In the genomic region with DNA sequence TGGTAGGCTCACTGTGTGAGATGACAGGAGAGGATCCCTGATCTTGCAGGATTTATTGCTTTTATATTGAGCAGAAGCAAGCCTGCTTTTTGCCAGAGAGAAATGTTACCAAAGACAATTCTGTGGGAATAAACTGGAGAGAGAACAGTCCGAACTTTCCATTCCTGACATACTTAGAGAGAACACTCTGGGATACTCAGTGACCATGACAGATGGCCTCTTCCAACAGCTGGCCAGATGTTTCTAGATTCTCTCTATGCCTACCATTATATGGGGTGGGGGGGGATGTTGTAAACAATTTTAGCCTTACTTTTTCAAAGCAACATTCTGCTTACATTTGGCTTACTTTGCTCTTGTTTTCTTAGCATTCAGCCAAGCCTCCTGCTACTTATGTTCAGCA, we compare ENCODE assay signal across 29 mouse cellular contexts.
A peak's percentile ranks its signal among the peaks of the same experiment; 100 is the strongest.
DNase-seq lines count a peak whose midpoint lies in the region; ATAC-seq and TF ChIP-seq lines count a peak whose summit lies in the region.
"Had no signal": no experiment of that assay in that cellular context is flagged by ENCODE, and none has a peak within 500 bp of the region (broad histone marks: within the 10 kb centered on the region; RNA-seq: fewer than 3 reads in every experiment).

No protein-coding gene starts in this region.

- H3K27ac ChIP-seq in intestine, embryonic 16.5 days (ENCODE audit: low read length), result no peak overlapping the region
- H3K27ac ChIP-seq in intestine, postnatal 0 days (ENCODE audit: low read depth, low read length), result no peak overlapping the region
- no peak overlapping the region for H3K27ac ChIP-seq in stomach, embryonic 14.5 days (ENCODE audit: low read length)
- no peak overlapping the region for H3K27ac ChIP-seq in stomach, postnatal 0 days (replicated peaks)
- H3K27ac ChIP-seq in stomach, embryonic 16.5 days (ENCODE audit: low read length), result no peak overlapping the region
- H3K27ac ChIP-seq in forebrain, embryonic 16.5 days (ENCODE audit: low read length), result no peak overlapping the region
- H3K27ac ChIP-seq: embryonic facial prominence, embryonic 13.5 days; embryonic facial prominence, embryonic 15.5 days; forebrain, embryonic 10.5 days; forebrain, embryonic 12.5 days had no signal

- peak; percentile 68; the same call in 1 of the 2 replicates for ATAC-seq in intestine, embryonic 16.5 days
- ATAC-seq in intestine, postnatal 0 days, result no peak
- 0 out of 2 replicates have a peak, but pooled peaks have one; percentile 42 for ATAC-seq in stomach, embryonic 14.5 days (ENCODE audit: insufficient number of reproducible peaks, insufficient read depth, low FRiP score, low read depth)
- no peak for ATAC-seq in stomach, postnatal 0 days (ENCODE audit: low FRiP score, low TSS enrichment)
- peak; percentile 53; the same call in 1 of the 2 replicates for ATAC-seq in stomach, embryonic 16.5 days (ENCODE audit: insufficient read depth, low FRiP score)
- no peak for ATAC-seq in forebrain, embryonic 16.5 days
- ATAC-seq: activated CD4-positive, CD25-positive, alpha-beta regulatory T cell, adult 4 months; CD4-positive, CD25-positive, alpha-beta regulatory T cell, adult 4 months; forebrain, embryonic 14.5 days; Patski had no signal

- TF ChIP-seq CTCF in intestine, postnatal 0 days (IDR thresholded peaks at IDR 0.05; ENCODE audit: low read depth), result no peak
- no peak for TF ChIP-seq CTCF in stomach, postnatal 0 days (IDR thresholded peaks at IDR 0.05; ENCODE audit: low read depth)

- no peaks in the 10 kb centered on the region for H3K27me3 ChIP-seq in intestine, embryonic 16.5 days (replicated peaks; ENCODE audit: control insufficient read depth, insufficient read depth, low read length)
- no peaks in the 10 kb centered on the region for H3K27me3 ChIP-seq in intestine, postnatal 0 days (replicated peaks; ENCODE audit: control insufficient read depth, insufficient read depth, low read length)
- H3K27me3 ChIP-seq in stomach, embryonic 14.5 days (ENCODE audit: control insufficient read depth, insufficient read depth, low read length), result no peaks in the 10 kb centered on the region
- no peaks in the 10 kb centered on the region for H3K27me3 ChIP-seq in stomach, postnatal 0 days (ENCODE audit: control insufficient read depth, insufficient read depth, low read length)
- no peaks in the 10 kb centered on the region for H3K27me3 ChIP-seq in stomach, embryonic 16.5 days (ENCODE audit: control insufficient read depth, insufficient read depth, low read length)
- H3K27me3 ChIP-seq in forebrain, embryonic 16.5 days (replicated peaks; ENCODE audit: control insufficient read depth, insufficient read depth, low read length), result no peaks in the 10 kb centered on the region
- H3K27me3 ChIP-seq: CH12.LX; embryonic facial prominence, embryonic 13.5 days; embryonic facial prominence, embryonic 15.5 days; forebrain, embryonic 12.5 days; Patski had no signal

- DNase-seq in stomach, postnatal 0 days (ENCODE audit: low spot score), result no peak
- peak; percentile 42 for DNase-seq in adipocyte (ENCODE audit: low spot score)
- DNase-seq: adrenal gland, adult 2 months; adrenal gland, postnatal 10 days; adrenal gland, postnatal 25 days; B cell, adult 2 months; cerebellum, adult 11 months; cerebellum, adult 18-20 months; cerebellum, adult 8-10 months; cerebellum, adult 9-11 months; cerebellum, postnatal 14 days; cerebellum, postnatal 36 days; embryo, embryonic 11 days had no signal

- H3K4me3 ChIP-seq in intestine, embryonic 16.5 days (ENCODE audit: low read length), result no peak overlapping the region
- no peak overlapping the region for H3K4me3 ChIP-seq in intestine, postnatal 0 days (ENCODE audit: low read depth, low read length)
- H3K4me3 ChIP-seq in stomach, embryonic 14.5 days (ENCODE audit: low read depth, low read length), result no peak overlapping the region
- H3K4me3 ChIP-seq in stomach, postnatal 0 days (ENCODE audit: low read depth, low read length), result no peak overlapping the region
- no peak overlapping the region for H3K4me3 ChIP-seq in stomach, embryonic 16.5 days (replicated peaks; ENCODE audit: low read length)
- no peak overlapping the region for H3K4me3 ChIP-seq in forebrain, embryonic 16.5 days (replicated peaks; ENCODE audit: low read length)
- H3K4me3 ChIP-seq: embryonic facial prominence, embryonic 13.5 days; embryonic facial prominence, embryonic 15.5 days; erythroblast, embryonic 14.5 days; forebrain, embryonic 10.5 days; forebrain, embryonic 12.5 days had no signal

- H3K36me3 ChIP-seq in intestine, embryonic 16.5 days (ENCODE audit: control insufficient read depth, insufficient read depth, low read length), result no peaks in the 10 kb centered on the region
- no peaks in the 10 kb centered on the region for H3K36me3 ChIP-seq in intestine, postnatal 0 days (ENCODE audit: control insufficient read depth, insufficient read depth)
- H3K36me3 ChIP-seq in stomach, embryonic 14.5 days (ENCODE audit: control insufficient read depth, insufficient read depth, low read length), result no peaks in the 10 kb centered on the region
- no peaks in the 10 kb centered on the region for H3K36me3 ChIP-seq in stomach, postnatal 0 days (ENCODE audit: control insufficient read depth, insufficient read depth, low read length)
- no peaks in the 10 kb centered on the region for H3K36me3 ChIP-seq in stomach, embryonic 16.5 days (ENCODE audit: control insufficient read depth, insufficient read depth, low read length)
- no peaks in the 10 kb centered on the region for H3K36me3 ChIP-seq in forebrain, embryonic 16.5 days (ENCODE audit: control insufficient read depth, insufficient read depth)
- H3K36me3 ChIP-seq: embryonic facial prominence, embryonic 13.5 days; embryonic facial prominence, embryonic 15.5 days; forebrain, embryonic 10.5 days; forebrain, embryonic 12.5 days; G1E had no signal

- no peak overlapping the region for H3K9ac ChIP-seq in intestine, embryonic 16.5 days (ENCODE audit: low read depth, low read length)
- H3K9ac ChIP-seq in intestine, postnatal 0 days (ENCODE audit: low read depth, low read length), result no peak overlapping the region
- no peak overlapping the region for H3K9ac ChIP-seq in stomach, embryonic 14.5 days (replicated peaks; ENCODE audit: low read depth, low read length)
- no peak overlapping the region for H3K9ac ChIP-seq in stomach, postnatal 0 days (ENCODE audit: low read length)
- no peak overlapping the region for H3K9ac ChIP-seq in stomach, embryonic 16.5 days (ENCODE audit: low read length)
- H3K9ac ChIP-seq in forebrain, embryonic 16.5 days (replicated peaks; ENCODE audit: low read depth, low read length), result no peak overlapping the region
- H3K9ac ChIP-seq: embryonic facial prominence, embryonic 13.5 days; embryonic facial prominence, embryonic 15.5 days; forebrain, embryonic 12.5 days had no signal

- H3K4me2 ChIP-seq in intestine, embryonic 16.5 days (ENCODE audit: low read depth, low read length), result no peak overlapping the region
- H3K4me2 ChIP-seq in intestine, postnatal 0 days (replicated peaks; ENCODE audit: low read depth), result no peak overlapping the region
- H3K4me2 ChIP-seq in stomach, embryonic 14.5 days (replicated peaks; ENCODE audit: low read depth, low read length), result no peak overlapping the region
- no peak overlapping the region for H3K4me2 ChIP-seq in stomach, postnatal 0 days (replicated peaks; ENCODE audit: low read depth)
- H3K4me2 ChIP-seq in stomach, embryonic 16.5 days (ENCODE audit: low read depth, low read length), result no peak overlapping the region
- H3K4me2 ChIP-seq in forebrain, embryonic 16.5 days (ENCODE audit: low read length), result no peak overlapping the region
- H3K4me2 ChIP-seq: embryonic facial prominence, embryonic 13.5 days; embryonic facial prominence, embryonic 15.5 days; forebrain, embryonic 12.5 days had no signal

- TF ChIP-seq EP300 in stomach, postnatal 0 days (optimal IDR thresholded peaks at IDR 0.05), result no peak

- H3K4me1 ChIP-seq in intestine, embryonic 16.5 days (ENCODE audit: control insufficient read depth, insufficient read depth, low read length), result no peaks in the 10 kb centered on the region
- H3K4me1 ChIP-seq in intestine, postnatal 0 days (replicated peaks; ENCODE audit: control insufficient read depth, insufficient read depth, low read length), result no peaks in the 10 kb centered on the region
- H3K4me1 ChIP-seq in stomach, embryonic 14.5 days (ENCODE audit: control insufficient read depth, insufficient read depth, low read length), result no peaks in the 10 kb centered on the region
- no peaks in the 10 kb centered on the region for H3K4me1 ChIP-seq in stomach, postnatal 0 days (replicated peaks; ENCODE audit: control insufficient read depth, insufficient read depth)
- H3K4me1 ChIP-seq in stomach, embryonic 16.5 days (ENCODE audit: control insufficient read depth, insufficient read depth, low read length), result no peaks in the 10 kb centered on the region
- no peaks in the 10 kb centered on the region for H3K4me1 ChIP-seq in forebrain, embryonic 16.5 days (replicated peaks; ENCODE audit: control insufficient read depth, insufficient read depth, low read length)
- H3K4me1 ChIP-seq: embryonic facial prominence, embryonic 13.5 days; embryonic facial prominence, embryonic 15.5 days; forebrain, embryonic 10.5 days; forebrain, embryonic 12.5 days had no signal

- no peaks in the 10 kb centered on the region for H3K9me3 ChIP-seq in intestine, embryonic 16.5 days (ENCODE audit: control insufficient read depth, low read length)
- no peaks in the 10 kb centered on the region for H3K9me3 ChIP-seq in intestine, postnatal 0 days (ENCODE audit: control insufficient read depth)
- no peaks in the 10 kb centered on the region for H3K9me3 ChIP-seq in stomach, embryonic 14.5 days (ENCODE audit: control insufficient read depth, low read depth, low read length)
- H3K9me3 ChIP-seq in stomach, postnatal 0 days (ENCODE audit: control insufficient read depth, low read length), result no peaks in the 10 kb centered on the region
- no peaks in the 10 kb centered on the region for H3K9me3 ChIP-seq in stomach, embryonic 16.5 days (replicated peaks; ENCODE audit: control insufficient read depth, low read length)
- H3K9me3 ChIP-seq in forebrain, embryonic 16.5 days (ENCODE audit: control insufficient read depth, low read length), result no peaks in the 10 kb centered on the region
- H3K9me3 ChIP-seq: embryonic facial prominence, embryonic 13.5 days; embryonic facial prominence, embryonic 15.5 days; forebrain, embryonic 10.5 days; forebrain, embryonic 12.5 days had no signal

- 60% methylated on average over 1 of the region's 1 CpGs for WGBS in intestine, embryonic 16.5 days
- whole genome bisulfite sequencing in intestine, postnatal 0 days, result 39% methylated on average over 1 of the region's 1 CpGs
- WGBS in stomach, embryonic 14.5 days, result 51% methylated on average over 1 of the region's 1 CpGs
- 43% methylated on average over 1 of the region's 1 CpGs for WGBS in stomach, postnatal 0 days
- 36% methylated on average over 1 of the region's 1 CpGs for WGBS in stomach, embryonic 16.5 days
- 96% methylated on average over 1 of the region's 1 CpGs for WGBS in forebrain, embryonic 16.5 days

Comparison
In these comparisons a context has a peak if more than half of its experiments do, and no peak if none do; other contexts are left out.
1. ATAC-seq: peak in intestine, embryonic 16.5 days (single experiment), stomach, embryonic 14.5 days (single experiment) and stomach, embryonic 16.5 days (single experiment); none in intestine, postnatal 0 days (single experiment), stomach, postnatal 0 days (single experiment) and forebrain, embryonic 16.5 days (single experiment).